8 mouse cellular contexts compared by ENCODE assay signal in the genomic region with DNA sequence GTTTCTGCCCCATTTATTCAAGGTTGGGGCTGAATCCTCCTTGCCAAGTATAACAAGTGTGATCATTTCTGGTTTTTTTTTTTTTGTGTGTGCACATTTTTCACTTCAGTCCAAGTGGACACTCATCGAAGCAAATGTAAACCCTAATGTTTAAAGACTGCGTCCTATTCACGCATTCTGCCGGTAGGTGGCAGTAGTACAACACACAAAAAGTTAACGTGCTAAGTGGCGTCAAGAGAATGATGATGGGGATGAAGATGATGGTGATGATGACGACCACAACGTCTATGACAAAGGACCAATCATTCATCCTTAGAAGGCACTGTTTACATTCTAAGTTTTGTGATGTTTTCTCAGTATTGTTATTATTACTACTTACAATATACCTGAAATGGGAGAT.
DNase-seq lines count a peak whose midpoint lies in the region; ATAC-seq and TF ChIP-seq lines count a peak whose summit lies in the region.

No protein-coding gene starts in this region.

- DNase-seq in kidney, adult 2 months = peak; percentile 33
- DNase-seq in WW6 (ENCODE audit: low read depth, low spot score) = peak; percentile 16
- DNase-seq in embryo, embryonic 10.5 days (ENCODE audit: low spot score) = peak; percentile 84
- peak; percentile 51 for DNase-seq in kidney, postnatal 14 days
- DNase-seq in lung, postnatal 0 days (ENCODE audit: low spot score) = peak; percentile 28
- DNase-seq in testis, postnatal 10 days (ENCODE audit: low spot score) = peak; percentile 67
- DNase-seq in spleen, adult 12 weeks (ENCODE audit: low spot score) = no peak

- TF ChIP-seq CTCF in kidney, adult 2 months (conservative IDR thresholded peaks at IDR 0.05; ENCODE audit: insufficient read depth, insufficient read length, low read depth, low read length) = peak; percentile 32
- TF ChIP-seq CTCF in lung, postnatal 0 days (IDR thresholded peaks at IDR 0.05) = peak; percentile 85

- no peak overlapping the region for H3K9ac ChIP-seq in kidney, embryonic 16.5 days (replicated peaks; ENCODE audit: low read length)
- no peak overlapping the region for H3K9ac ChIP-seq in lung, postnatal 0 days (replicated peaks; ENCODE audit: low read depth)

- no peaks in the 10 kb centered on the region for H3K36me3 ChIP-seq in kidney, adult 2 months (ENCODE audit: control insufficient read depth, insufficient read depth, low read length)
- H3K36me3 ChIP-seq in kidney, embryonic 16.5 days (ENCODE audit: insufficient read depth, low read length) = no peaks in the 10 kb centered on the region
- no peaks in the 10 kb centered on the region for H3K36me3 ChIP-seq in lung, postnatal 0 days (ENCODE audit: insufficient read depth, low read length)

- no peak for ATAC-seq in kidney, embryonic 16.5 days (ENCODE audit: low FRiP score, low TSS enrichment)
- no peak for ATAC-seq in lung, postnatal 0 days

- H3K4me3 ChIP-seq in kidney, adult 2 months (ENCODE audit: insufficient read depth, low read depth, low read length) = no peak overlapping the region
- no peak overlapping the region for H3K4me3 ChIP-seq in kidney, embryonic 16.5 days (ENCODE audit: low read length)
- no peak overlapping the region for H3K4me3 ChIP-seq in lung, postnatal 0 days (ENCODE audit: low read depth, low read length)

- H3K27me3 ChIP-seq in kidney, adult 2 months (replicated peaks; ENCODE audit: control insufficient read depth, insufficient read depth, low read length) = no peaks in the 10 kb centered on the region
- no peaks in the 10 kb centered on the region for H3K27me3 ChIP-seq in kidney, embryonic 16.5 days (ENCODE audit: insufficient read depth, low read length)
- no peaks in the 10 kb centered on the region for H3K27me3 ChIP-seq in lung, postnatal 0 days (replicated peaks; ENCODE audit: insufficient read depth, low read length)

- WGBS in kidney, adult 2 months = 7% methylated on average over 8 of the region's 8 CpGs
- WGBS in kidney, embryonic 16.5 days = 10% methylated on average over 8 of the region's 8 CpGs
- WGBS in lung, postnatal 0 days = 6% methylated on average over 8 of the region's 8 CpGs

- H3K4me2 ChIP-seq in kidney, embryonic 16.5 days (replicated peaks; ENCODE audit: low read depth, low read length) = no peak overlapping the region
- H3K4me2 ChIP-seq in lung, postnatal 0 days (replicated peaks; ENCODE audit: low read depth, low read length) = no peak overlapping the region

- no peak overlapping the region for H3K27ac ChIP-seq in kidney, adult 2 months (ENCODE audit: insufficient read depth, low read depth, low read length)
- H3K27ac ChIP-seq in kidney, embryonic 16.5 days (ENCODE audit: low read length) = no peak overlapping the region
- no peak overlapping the region for H3K27ac ChIP-seq in lung, postnatal 0 days (ENCODE audit: low read length)

- H3K9me3 ChIP-seq in kidney, embryonic 16.5 days (ENCODE audit: low read length) = no peaks in the 10 kb centered on the region
- H3K9me3 ChIP-seq in lung, postnatal 0 days (ENCODE audit: low read length) = no peaks in the 10 kb centered on the region

- TF ChIP-seq EP300 in lung, postnatal 0 days (IDR thresholded peaks at IDR 0.05) = no peak

- H3K4me1 ChIP-seq in kidney, adult 2 months (ENCODE audit: control insufficient read depth, insufficient read depth, low read length) = no peaks in the 10 kb centered on the region
- H3K4me1 ChIP-seq in kidney, embryonic 16.5 days (ENCODE audit: insufficient read depth, low read length) = no peaks in the 10 kb centered on the region
- H3K4me1 ChIP-seq in lung, postnatal 0 days (ENCODE audit: insufficient read depth, low read depth, low read length) = no peaks in the 10 kb centered on the region

- TF ChIP-seq POLR2A in kidney, adult 2 months (IDR thresholded peaks at IDR 0.05; ENCODE audit: low read depth, low read length) = no peak
